ENCODE assay signal across 8 mouse cellular contexts in the genomic region with DNA sequence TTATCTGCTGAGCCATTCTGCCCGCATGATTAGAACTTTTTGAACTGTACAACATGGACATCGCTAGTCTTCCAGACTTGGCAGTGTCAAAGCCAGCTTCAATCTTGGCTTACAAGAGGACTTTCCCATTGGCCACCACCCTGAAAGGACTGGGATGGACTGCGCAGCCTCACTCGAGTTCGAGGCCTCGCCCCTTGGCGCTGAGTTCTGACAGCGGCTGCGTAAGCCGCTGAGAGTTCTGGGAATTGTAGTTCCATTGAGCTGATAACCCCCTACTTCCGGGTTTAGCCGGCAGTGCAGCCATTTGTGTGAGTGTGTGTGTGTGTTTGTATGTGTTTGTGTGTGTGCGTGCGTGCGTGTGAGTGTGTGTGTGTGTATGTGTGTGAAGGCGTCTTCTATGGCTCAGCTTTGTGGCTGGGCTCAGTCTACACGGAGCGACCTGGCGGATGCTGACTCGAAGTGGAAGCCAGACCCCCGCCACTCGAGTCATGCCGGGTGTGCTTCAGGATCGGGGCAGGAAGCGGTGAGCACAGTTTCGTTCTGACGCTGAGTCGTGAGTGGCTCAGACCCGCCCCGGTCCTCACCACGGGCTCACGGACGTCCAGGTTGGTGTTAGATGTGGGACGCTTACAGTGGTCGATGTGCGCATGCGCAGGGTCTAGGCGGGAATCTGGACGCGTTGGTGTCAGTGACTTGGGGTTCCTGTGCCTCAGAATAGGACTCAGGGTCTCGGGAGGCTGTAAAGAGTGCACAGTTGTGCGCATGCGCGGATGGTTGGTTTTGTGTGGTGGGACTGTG. TPM values are rescaled to one million over a fixed set of nuclear protein-coding genes. Genes with fewer than 3 reads are reported as not detected.
DNase-seq lines count a peak whose midpoint lies in the region; ATAC-seq lines count a peak whose summit lies in the region.

A gene (plus strand): TSS at position 291 of the 798 bp plus-strand sequence.

- H3K4me3 ChIP-seq in hindbrain, embryonic 16.5 days (ENCODE audit: low read length) = peak within 1 kb of the TSS; percentile 73
- H3K4me3 ChIP-seq in macrophage (ENCODE audit: inconsistent target) = peak within 1 kb of the TSS; percentile 91

- 18% methylated on average over 44 of the region's 44 CpGs for WGBS in hindbrain, embryonic 16.5 days
- WGBS in macrophage (ENCODE audit: missing documents) = 15% methylated on average over 44 of the region's 44 CpGs

- DNase-seq in WW6 (ENCODE audit: low read depth, low spot score) = peak; percentile 86
- DNase-seq in cerebellum, postnatal 4 days (ENCODE audit: low spot score in 2 of 2) = peak; percentile 79 to 89
- peak; percentile 97 for DNase-seq in gastrocnemius, adult 18-20 months (ENCODE audit: low spot score)
- peak; percentile 91 to 96 for DNase-seq in left cerebral cortex, adult 18-20 months (ENCODE audit: low spot score in 2 of 2)
- peak; percentile 98 for DNase-seq in right cerebral cortex, adult 18-20 months
- DNase-seq in urinary bladder, postnatal 10 days (ENCODE audit: low spot score) = peak; percentile 65

- ATAC-seq in hindbrain, embryonic 16.5 days = peak; percentile 98

- peaks cover 15% of the 10 kb centered on the region for H3K36me3 ChIP-seq in hindbrain, embryonic 16.5 days (ENCODE audit: control insufficient read depth, insufficient read depth, low read length)
- H3K36me3 ChIP-seq in macrophage (ENCODE audit: inconsistent target) = 0 out of 2 replicates have a peak, but pooled peaks cover 2% of the 10 kb centered on the region

- peak within 1 kb of the TSS; percentile 89 for H3K27ac ChIP-seq in hindbrain, embryonic 16.5 days (ENCODE audit: low read depth, low read length)
- H3K27ac ChIP-seq in macrophage = peak within 1 kb of the TSS; percentile 76

- H3K79me2 ChIP-seq in macrophage (ENCODE audit: inconsistent target) = peaks cover 50% of the 10 kb centered on the region

- peaks cover 6% of the 10 kb centered on the region for H3K9me3 ChIP-seq in hindbrain, embryonic 16.5 days (ENCODE audit: control insufficient read depth, low read length)

- H3K4me1 ChIP-seq in hindbrain, embryonic 16.5 days (ENCODE audit: control insufficient read depth, insufficient read depth, low read depth, low read length) = peaks cover 15% of the 10 kb centered on the region

- peak within 1 kb of the TSS; percentile 78 for H3K9ac ChIP-seq in hindbrain, embryonic 16.5 days (ENCODE audit: low read depth, low read length)

- H3K4me2 ChIP-seq in hindbrain, embryonic 16.5 days (ENCODE audit: low read length) = peak within 1 kb of the TSS; percentile 66

- H3K27me3 ChIP-seq in hindbrain, embryonic 16.5 days (replicated peaks; ENCODE audit: control insufficient read depth, insufficient read depth, low read length) = no peaks in the 10 kb centered on the region

RNA-seq across cellular contexts. Expression of the gene that starts here (rescaled TPM):
- total RNA-seq in gastrocnemius, adult 18-20 months (2021) = 10 to 100 TPM; 17.1 to 17.2 TPM
- polyA plus RNA-seq in hindbrain, embryonic 16.5 days (2015; fragmentation: Nextera tagmentation; extraction: Ambion mirVana) = 32.1 and 37.8 TPM in 2 replicates
- 10 to 100 TPM; 61.0 to 67.4 TPM for total RNA-seq in left cerebral cortex, adult 18-20 months (2021)
- total RNA-seq in macrophage (2018; cell fraction: chromatin; rRNA removed) = 10 to 100 TPM in 24 of 26 experiments, 1 to 10 TPM in 2; 8.9 to 55.3 (median 29.0) TPM
- 10 to 100 TPM in 16 of 26 experiments, 1 to 10 TPM in 10; 4.0 to 15.2 (median 11.4) TPM for total RNA-seq in macrophage (2018; cell fraction: cytosol; rRNA removed)
- total RNA-seq in macrophage (2018; cell fraction: nucleus; rRNA removed) = 10 to 100 TPM in 22 of 26 experiments, 1 to 10 TPM in 4; 6.3 to 31.3 (median 18.7) TPM
- polyA plus RNA-seq in macrophage (2018) = 6.8 to 10.4 TPM (median 9.0 TPM) in 3 replicates

Comparison
In these comparisons a context has a peak if more than half of its experiments do, and no peak if none do; other contexts are left out.
1. Peak in every context shown above with its lines: DNase-seq, ATAC-seq, H3K4me3 ChIP-seq and H3K27ac ChIP-seq.